Mouse (Mus musculus): Measurements from ENCODE around the gene Gm1043. TPM values are rescaled to one million over a fixed set of nuclear protein-coding genes. Genes with fewer than 3 reads are reported as not detected.

The Gm1043 gene
- polyA plus RNA-seq, 1 experiment, result not detected

- no peaks in the 10 kb centered on the region for H3K4me1 ChIP-seq (ENCODE audit: control insufficient read depth)
- no peak overlapping the region for H3K4me3 ChIP-seq (replicated peaks)
- H3K27me3 ChIP-seq (ENCODE audit: control insufficient read depth), result no peaks in the 10 kb centered on the region
- H3K36me3 ChIP-seq (ENCODE audit: control insufficient read depth), result no peaks in the 10 kb centered on the region
- TF ChIP-seq TAL1 (IDR thresholded peaks at IDR 0.05; ENCODE audit: low read length) (no peak), GATA1 (IDR thresholded peaks at IDR 0.05; ENCODE audit: low read length) (no peak)
- H3K9me3 ChIP-seq (ENCODE audit: control insufficient read depth, low read length), result no peaks in the 10 kb centered on the region
Measured at GRCm38 (mm10) chr5:37198011-37198688, 113.0 kb downstream of the Gm1043 start.

DNA sequence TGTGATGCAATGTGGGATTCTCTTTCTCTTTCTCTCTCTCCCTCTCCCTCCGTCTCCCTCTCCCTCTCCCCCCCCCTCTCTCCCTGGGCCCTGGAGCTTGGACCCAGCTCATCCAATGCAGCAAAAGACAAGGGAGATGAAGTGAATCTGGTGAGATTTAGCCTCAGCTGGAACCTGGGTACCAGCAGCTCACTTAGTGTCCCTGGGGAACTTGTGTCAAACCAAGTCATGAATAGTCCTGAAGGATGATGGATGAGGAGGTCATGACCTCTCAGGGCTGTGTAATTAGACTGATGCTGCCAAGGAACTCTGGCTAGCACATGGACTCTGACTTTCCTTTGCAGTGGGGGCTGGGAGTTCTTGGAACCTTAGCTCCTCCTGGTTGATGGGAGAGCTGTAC is 117.1 kb downstream of the Gm1043 start:
- no peaks in the 10 kb centered on the region for H3K4me1 ChIP-seq (ENCODE audit: control insufficient read depth)
- no peaks in the 10 kb centered on the region for H3K9me3 ChIP-seq (ENCODE audit: control insufficient read depth, low read length)
- H3K4me3 ChIP-seq (replicated peaks), result no peak overlapping the region
- no peaks in the 10 kb centered on the region for H3K36me3 ChIP-seq (ENCODE audit: control insufficient read depth)
- no peaks in the 10 kb centered on the region for H3K27me3 ChIP-seq (ENCODE audit: control insufficient read depth)
- TF ChIP-seq TAL1 (IDR thresholded peaks at IDR 0.05; ENCODE audit: low read length), result no peak
- no peak for TF ChIP-seq GATA1 (IDR thresholded peaks at IDR 0.05; ENCODE audit: low read length)

DNA sequence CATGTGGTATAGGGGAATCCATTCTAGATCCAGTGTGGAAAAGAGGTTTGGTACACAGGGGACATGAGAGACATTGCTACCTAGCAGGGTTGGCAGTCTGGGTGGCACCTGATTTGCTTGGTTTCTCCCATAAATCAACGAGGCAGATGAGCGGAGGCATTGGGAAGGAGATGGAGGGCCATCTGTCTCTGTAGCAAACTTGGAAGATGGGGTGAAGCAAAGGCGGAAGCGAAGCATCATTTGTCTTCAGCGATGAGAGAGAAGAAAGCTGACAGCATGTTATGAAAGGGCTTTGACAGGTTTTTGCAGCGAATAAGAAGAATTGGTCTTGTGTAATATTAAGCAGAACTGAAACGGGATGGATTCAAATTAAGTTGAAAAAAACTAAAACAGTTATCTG is 119.7 kb downstream of the Gm1043 start:
- no peak for TF ChIP-seq TAL1 (IDR thresholded peaks at IDR 0.05; ENCODE audit: low read length)
- no peak for TF ChIP-seq GATA1 (IDR thresholded peaks at IDR 0.05; ENCODE audit: low read length)
- Histone ChIP-seq H3K27me3 (ENCODE audit: control insufficient read depth) (no peaks in the 10 kb centered on the region), H3K4me1 (ENCODE audit: control insufficient read depth) (no peaks in the 10 kb centered on the region), H3K36me3 (ENCODE audit: control insufficient read depth) (no peaks in the 10 kb centered on the region), H3K9me3 (ENCODE audit: control insufficient read depth, low read length) (peaks cover 7% of the 10 kb centered on the region; the same call in 1 of the 2 replicates), H3K4me3 (replicated peaks) (no peak overlapping the region)

- Histone ChIP-seq H3K36me3 (ENCODE audit: control insufficient read depth) (no peaks in the 10 kb centered on the region), H3K4me3 (replicated peaks) (no peak overlapping the region), H3K9me3 (ENCODE audit: control insufficient read depth, low read length) (peaks cover 7% of the 10 kb centered on the region; the same call in 1 of the 2 replicates), H3K27me3 (ENCODE audit: control insufficient read depth) (no peaks in the 10 kb centered on the region), H3K4me1 (ENCODE audit: control insufficient read depth) (no peaks in the 10 kb centered on the region)
- TF ChIP-seq GATA1 (IDR thresholded peaks at IDR 0.05; ENCODE audit: low read length), result no peak
- TF ChIP-seq TAL1 (IDR thresholded peaks at IDR 0.05; ENCODE audit: low read length), result no peak
Measured at GRCm38 (mm10) chr5:37205420-37205819, 120.2 kb downstream of the Gm1043 start.

GRCm38 (mm10) chr5:37206364-37206763 is 121.2 kb downstream of the Gm1043 start:
- TF ChIP-seq GATA1 (IDR thresholded peaks at IDR 0.05; ENCODE audit: low read length) (no peak), TAL1 (IDR thresholded peaks at IDR 0.05; ENCODE audit: low read length) (no peak)
- no peaks in the 10 kb centered on the region for H3K27me3 ChIP-seq (ENCODE audit: control insufficient read depth)
- H3K4me3 ChIP-seq (replicated peaks), result no peak overlapping the region
- peaks cover 8% of the 10 kb centered on the region; the same call in 1 of the 2 replicates for H3K9me3 ChIP-seq (ENCODE audit: control insufficient read depth, low read length)
- H3K36me3 ChIP-seq (ENCODE audit: control insufficient read depth), result no peaks in the 10 kb centered on the region
- H3K4me1 ChIP-seq (ENCODE audit: control insufficient read depth), result no peaks in the 10 kb centered on the region

- no peaks in the 10 kb centered on the region for H3K27me3 ChIP-seq (ENCODE audit: control insufficient read depth)
- no peak for TF ChIP-seq TAL1 (IDR thresholded peaks at IDR 0.05; ENCODE audit: low read length)
- TF ChIP-seq GATA1 (IDR thresholded peaks at IDR 0.05; ENCODE audit: low read length), result no peak
Measured at GRCm38 (mm10) chr5:37212938-37213708, 128.0 kb downstream of the Gm1043 start.

GRCm38 (mm10) chr5:37213709-37214103 is 128.5 kb downstream of the Gm1043 start:
- no peaks in the 10 kb centered on the region for H3K4me1 ChIP-seq (ENCODE audit: control insufficient read depth)
- H3K27me3 ChIP-seq (ENCODE audit: control insufficient read depth), result no peaks in the 10 kb centered on the region
- peaks cover 25% of the 10 kb centered on the region for H3K9me3 ChIP-seq (ENCODE audit: control insufficient read depth, low read length)
- H3K36me3 ChIP-seq (ENCODE audit: control insufficient read depth), result no peaks in the 10 kb centered on the region
- TF ChIP-seq GATA1 (IDR thresholded peaks at IDR 0.05; ENCODE audit: low read length), result no peak
- no peak for TF ChIP-seq TAL1 (IDR thresholded peaks at IDR 0.05; ENCODE audit: low read length)
- H3K4me3 ChIP-seq (replicated peaks), result no peak overlapping the region

More at GRCm38 (mm10) chr5:37212938-37213708, 128.0 kb downstream of the Gm1043 start:
- H3K4me1 ChIP-seq (ENCODE audit: control insufficient read depth), result no peaks in the 10 kb centered on the region
- H3K4me3 ChIP-seq (replicated peaks), result no peak overlapping the region
- H3K9me3 ChIP-seq (ENCODE audit: control insufficient read depth, low read length), result peaks cover 25% of the 10 kb centered on the region
- H3K36me3 ChIP-seq (ENCODE audit: control insufficient read depth), result no peaks in the 10 kb centered on the region

DNA sequence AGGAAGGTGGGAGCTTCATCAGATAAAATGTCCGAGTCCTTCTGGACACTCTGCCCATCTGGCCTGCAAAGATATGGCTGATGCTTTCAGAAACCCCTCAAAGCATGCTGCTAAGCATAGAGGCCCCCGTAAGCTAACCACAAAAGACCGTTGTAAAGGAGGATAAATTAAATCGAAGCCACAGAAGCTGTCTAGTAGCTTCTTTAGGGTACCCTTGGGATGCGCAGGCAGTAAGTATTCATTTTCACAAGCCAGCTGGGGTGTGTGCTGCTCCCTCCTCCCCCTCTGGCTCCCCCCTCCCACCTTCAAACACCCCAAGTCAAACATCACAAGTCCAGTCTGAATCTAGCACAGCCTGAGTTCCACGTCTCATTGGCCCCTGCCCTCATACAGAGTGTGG is 129.4 kb downstream of the Gm1043 start:
- H3K4me3 ChIP-seq (replicated peaks), result no peak overlapping the region
- peaks cover 19% of the 10 kb centered on the region for H3K9me3 ChIP-seq (ENCODE audit: control insufficient read depth, low read length)
- TF ChIP-seq GATA1 (IDR thresholded peaks at IDR 0.05; ENCODE audit: low read length) (no peak), TAL1 (IDR thresholded peaks at IDR 0.05; ENCODE audit: low read length) (no peak)
- no peaks in the 10 kb centered on the region for H3K27me3 ChIP-seq (ENCODE audit: control insufficient read depth)
- H3K36me3 ChIP-seq (ENCODE audit: control insufficient read depth), result no peaks in the 10 kb centered on the region
- H3K4me1 ChIP-seq (ENCODE audit: control insufficient read depth), result no peaks in the 10 kb centered on the region

GRCm38 (mm10) chr5:37215276-37215675 is 130.1 kb downstream of the Gm1043 start:
- Histone ChIP-seq H3K4me1 (ENCODE audit: control insufficient read depth) (no peaks in the 10 kb centered on the region), H3K4me3 (replicated peaks) (no peak overlapping the region)

More at GRCm38 (mm10) chr5:37215276-37215675, 130.1 kb downstream of the Gm1043 start:
- Histone ChIP-seq H3K27me3 (ENCODE audit: control insufficient read depth) (no peaks in the 10 kb centered on the region), H3K9me3 (ENCODE audit: control insufficient read depth, low read length) (peaks cover 18% of the 10 kb centered on the region), H3K36me3 (ENCODE audit: control insufficient read depth) (no peaks in the 10 kb centered on the region)
- TF ChIP-seq TAL1 (IDR thresholded peaks at IDR 0.05; ENCODE audit: low read length) (no peak), GATA1 (IDR thresholded peaks at IDR 0.05; ENCODE audit: low read length) (no peak)
